Mouse (Mus musculus) CH12F3 (cell line): ENCODE results near the gene Ctnna2.

Experiments used
- in situ Hi-C: fragments of 300-500 bp; cut with MboI; formaldehyde crosslinking; loops from 2 replicates; pipeline ENCODE4 v1.14.3; 2020; ENCODE audit warnings: low sequenced_read_pairs

The Ctnna2 gene

DNA sequence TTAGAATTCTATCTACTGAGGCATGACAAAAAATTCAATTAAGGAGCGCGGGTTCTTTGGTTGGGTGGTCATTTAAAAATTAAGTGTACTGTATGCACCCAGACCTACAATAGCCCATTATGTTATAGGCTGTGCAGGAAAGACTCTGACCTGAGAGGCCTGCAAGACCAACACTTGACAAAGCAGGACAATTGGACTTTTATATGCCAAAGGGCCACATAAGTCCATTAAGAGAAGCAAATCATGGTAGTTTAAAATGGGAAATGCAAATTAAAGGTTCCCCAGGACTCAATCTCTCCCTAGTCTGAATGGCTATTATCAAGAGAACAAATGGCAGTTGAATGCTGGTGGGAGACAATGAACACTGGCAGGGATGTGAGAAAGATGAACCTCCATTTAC is 790.9 kb downstream of the Ctnna2 start:
- in situ Hi-C loops: no loop called here

DNA sequence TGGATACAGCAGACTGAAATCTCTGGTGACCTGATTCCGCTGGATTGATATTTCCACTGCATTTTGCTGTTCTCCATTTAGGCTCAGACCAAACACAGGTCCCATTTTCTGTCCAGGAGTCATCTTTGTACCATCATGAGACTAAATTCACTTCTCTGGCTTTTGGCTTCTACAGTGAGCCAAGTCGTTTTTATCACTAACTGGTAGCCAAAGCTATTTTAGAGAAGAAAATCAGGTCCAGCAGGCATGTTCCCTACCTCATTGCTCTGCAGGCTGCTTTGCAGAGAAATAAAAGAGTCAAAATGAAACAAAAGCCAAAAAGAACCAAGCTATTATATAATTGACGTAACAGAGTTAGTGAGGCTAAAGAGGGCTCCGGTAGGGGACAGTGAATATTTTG is 793.7 kb downstream of the Ctnna2 start:
- in situ Hi-C loops: no loop called here

DNA sequence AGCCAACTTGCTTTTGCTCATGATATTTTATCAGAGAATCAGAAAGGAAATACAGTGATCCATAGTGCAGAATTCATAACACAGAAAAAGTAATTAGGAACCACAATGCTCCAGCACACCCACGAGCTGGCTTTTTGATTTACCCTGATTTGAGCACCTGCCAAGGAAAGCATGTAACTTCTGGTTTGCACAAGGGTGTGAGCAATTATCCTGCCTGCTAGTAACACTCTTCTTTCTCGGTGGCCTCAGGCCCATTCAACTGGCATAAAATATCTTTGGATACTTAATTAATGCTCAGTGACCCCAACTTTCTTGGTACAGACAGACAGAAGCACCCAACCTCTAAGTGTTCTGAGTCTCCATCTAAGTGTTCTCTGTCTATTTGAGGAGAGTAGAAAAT is 794.6 kb downstream of the Ctnna2 start:
- in situ Hi-C loops: no loop called here

DNA sequence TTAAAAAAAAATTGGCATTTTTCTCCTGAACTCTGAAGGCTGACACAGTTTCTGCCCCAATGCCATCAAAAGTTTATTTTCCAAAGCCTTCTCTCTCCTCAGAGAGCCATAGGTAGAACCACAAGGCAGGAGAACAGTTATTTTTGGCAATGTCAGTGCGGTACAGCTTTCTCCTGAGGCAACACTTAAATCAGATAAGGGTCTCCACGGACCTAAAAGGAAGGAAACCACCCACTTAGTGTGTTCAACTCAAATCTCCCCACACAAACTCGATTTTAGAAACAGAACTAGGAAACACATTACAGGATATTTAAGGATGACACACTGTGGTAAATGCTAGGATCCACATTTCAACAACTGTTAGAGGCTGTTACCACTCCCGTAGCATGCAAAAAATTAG is 803.7 kb downstream of the Ctnna2 start:
- in situ Hi-C loops: no loop called here

DNA sequence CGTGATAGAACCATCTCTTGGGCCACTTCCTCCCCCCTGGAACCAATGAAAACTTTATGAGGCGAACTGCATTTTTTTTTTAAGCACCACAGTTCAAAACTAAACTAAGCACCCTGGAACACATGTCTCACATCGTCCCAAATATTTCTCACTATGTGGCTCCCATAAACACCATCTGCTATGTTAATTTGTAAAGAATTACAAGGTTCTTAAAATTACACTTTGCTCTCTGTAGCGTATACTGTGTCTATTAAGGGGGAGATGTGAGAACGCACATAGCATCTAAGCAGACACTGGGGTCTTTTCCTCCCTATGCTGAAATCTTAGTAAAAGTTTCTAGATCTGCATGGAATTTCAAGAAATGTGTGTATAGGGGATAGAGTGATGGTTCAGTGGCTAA is 822.5 kb downstream of the Ctnna2 start:
- in situ Hi-C loops: no loop called here

DNA sequence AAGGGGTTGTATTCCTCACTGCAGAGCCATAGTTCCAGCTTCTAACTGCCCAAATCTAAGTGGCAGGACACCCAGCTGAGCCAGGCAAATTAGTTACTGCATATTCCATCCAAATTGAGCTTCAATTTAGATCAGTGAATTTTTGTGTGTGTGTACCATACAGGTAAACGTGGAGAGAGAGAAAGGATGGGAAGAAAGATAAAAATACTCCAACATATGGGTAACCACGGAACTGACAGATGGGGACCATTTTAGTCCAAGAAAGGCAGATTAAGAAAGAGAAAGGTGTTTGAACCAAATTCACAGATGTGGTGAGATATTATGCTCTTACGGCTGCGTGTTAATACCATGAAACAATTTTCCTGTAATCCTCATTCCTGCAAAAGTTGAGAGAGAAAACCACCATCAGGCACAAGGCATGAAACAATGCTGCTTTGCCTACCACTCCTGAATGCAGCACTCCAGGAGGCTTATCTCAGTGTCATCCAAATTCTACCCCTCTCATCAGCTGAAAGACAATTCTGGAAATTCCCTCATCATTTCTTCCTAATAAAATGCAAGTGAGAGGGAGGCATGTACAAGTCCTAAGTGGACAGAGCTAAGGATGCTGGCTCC is 840.1 kb downstream of the Ctnna2 start:
- in situ Hi-C loops: no loop called here

DNA sequence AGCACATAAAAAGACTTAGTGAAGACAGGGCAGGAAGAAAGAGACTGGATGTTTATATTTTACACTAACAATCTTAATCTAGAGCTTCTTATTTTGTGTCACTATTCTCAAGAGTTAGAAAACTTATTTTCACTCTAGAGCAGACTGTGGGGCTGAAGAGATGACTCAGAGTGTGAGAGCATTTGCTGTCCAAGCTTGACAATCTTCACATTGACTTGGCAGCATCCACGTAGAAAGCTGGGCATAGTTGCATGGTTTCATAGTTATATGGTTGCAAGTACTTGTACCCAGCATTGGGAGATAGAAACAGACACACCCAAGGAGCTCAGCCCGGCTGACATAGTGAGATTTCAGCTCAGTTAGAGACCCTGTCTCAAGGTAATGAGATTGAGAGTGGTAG is 858.6 kb downstream of the Ctnna2 start:
- in situ Hi-C loops: no loop called here

DNA sequence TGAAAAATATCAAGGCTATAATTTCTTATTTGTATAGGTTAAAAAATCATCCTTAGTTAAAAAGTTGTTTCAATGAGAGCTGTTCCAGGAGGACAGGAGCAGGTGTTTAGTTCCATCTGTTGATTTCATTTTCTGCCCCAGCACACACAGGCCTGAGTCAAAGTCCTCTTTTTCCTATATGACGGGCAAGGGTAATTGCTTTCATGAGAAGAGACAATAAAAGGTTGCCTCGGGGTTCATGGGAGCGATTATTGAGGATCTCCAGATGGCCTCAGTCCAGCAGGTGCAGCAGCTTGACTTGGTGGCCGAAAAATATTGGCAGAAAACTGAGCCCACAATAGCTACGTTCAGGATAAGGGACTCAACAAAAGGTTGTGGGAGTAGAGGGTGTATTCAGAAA is 859.0 kb downstream of the Ctnna2 start:
- in situ Hi-C loops: no loop called here

DNA sequence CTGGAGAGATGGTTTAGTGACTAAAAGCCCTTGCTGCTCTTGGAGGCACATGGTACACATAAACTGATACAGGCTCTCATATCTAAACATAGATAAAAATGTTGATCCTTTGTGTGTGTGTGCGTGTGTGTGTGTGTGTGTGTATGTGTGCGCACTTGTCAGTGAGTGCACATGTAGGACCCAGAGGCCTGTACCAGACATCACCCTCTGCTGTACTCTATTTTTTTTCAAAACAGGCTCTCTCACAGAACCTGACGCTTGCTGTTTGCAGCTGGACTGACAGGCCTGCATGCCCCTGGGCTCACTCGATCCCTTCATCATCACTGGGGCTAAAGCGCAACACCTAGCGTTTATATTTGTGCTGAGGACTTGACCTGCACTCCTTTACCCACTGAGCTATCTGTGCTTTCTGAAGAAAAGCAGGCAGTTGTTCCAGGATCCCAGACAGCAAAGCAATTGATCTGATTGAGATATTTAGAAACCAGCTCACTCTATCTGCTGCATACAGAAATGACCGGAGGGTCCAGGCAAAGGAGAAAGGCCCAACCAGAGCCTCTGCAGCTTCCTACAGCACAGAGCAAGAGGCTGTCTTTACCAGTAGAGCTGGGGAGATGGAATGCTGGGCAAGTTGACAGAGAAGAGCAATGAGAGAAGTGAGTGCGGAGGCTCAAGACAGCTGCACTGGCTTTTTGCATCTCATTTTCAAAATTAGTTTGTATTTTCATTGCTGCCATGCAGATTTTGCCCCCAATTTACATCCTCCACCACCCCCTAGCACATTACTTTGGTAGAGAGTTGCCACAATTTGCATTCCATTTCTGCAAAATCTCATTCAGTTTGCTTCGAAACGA is 870.2 kb downstream of the Ctnna2 start:
- in situ Hi-C loops: no loop called here

DNA sequence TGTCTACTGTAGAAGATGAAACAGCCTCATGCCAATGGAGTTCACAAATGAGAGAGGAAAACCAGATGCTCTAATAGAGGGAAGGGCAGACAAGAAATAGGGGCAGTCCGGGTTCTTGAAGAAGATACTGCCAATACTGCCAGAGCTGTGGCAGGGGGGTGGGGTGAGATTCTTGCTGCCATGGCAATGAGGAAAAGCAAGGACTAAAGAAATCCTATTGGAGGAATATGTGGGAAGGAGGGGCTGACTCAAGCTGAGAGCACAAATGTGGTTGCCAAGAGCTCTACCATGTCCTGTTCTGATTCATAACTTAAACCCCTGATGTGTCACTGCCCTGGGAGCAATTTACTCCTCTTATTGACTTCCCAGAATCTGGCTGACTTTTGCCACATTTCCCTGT is 878.5 kb downstream of the Ctnna2 start:
- in situ Hi-C loops: no loop called here

DNA sequence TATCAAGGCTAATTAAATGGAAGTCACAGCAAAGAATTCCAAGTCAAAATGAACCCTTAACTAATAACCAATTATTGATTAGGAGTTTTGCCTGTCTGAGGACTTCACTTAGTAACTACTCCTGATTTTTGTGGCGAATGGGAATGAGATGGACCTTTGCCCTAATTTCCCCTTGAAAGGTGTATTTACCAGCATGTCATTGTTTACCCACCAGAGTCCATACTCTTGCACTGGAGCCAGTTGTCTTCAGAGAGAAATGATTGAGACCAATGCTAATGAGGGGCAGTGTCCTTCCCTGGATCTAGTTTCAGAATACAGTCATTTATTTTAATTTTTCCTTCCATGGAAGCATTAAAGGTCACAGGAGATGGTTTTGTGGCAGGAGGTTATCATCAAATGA is 881.0 kb downstream of the Ctnna2 start:
- in situ Hi-C loops: no loop called here

DNA sequence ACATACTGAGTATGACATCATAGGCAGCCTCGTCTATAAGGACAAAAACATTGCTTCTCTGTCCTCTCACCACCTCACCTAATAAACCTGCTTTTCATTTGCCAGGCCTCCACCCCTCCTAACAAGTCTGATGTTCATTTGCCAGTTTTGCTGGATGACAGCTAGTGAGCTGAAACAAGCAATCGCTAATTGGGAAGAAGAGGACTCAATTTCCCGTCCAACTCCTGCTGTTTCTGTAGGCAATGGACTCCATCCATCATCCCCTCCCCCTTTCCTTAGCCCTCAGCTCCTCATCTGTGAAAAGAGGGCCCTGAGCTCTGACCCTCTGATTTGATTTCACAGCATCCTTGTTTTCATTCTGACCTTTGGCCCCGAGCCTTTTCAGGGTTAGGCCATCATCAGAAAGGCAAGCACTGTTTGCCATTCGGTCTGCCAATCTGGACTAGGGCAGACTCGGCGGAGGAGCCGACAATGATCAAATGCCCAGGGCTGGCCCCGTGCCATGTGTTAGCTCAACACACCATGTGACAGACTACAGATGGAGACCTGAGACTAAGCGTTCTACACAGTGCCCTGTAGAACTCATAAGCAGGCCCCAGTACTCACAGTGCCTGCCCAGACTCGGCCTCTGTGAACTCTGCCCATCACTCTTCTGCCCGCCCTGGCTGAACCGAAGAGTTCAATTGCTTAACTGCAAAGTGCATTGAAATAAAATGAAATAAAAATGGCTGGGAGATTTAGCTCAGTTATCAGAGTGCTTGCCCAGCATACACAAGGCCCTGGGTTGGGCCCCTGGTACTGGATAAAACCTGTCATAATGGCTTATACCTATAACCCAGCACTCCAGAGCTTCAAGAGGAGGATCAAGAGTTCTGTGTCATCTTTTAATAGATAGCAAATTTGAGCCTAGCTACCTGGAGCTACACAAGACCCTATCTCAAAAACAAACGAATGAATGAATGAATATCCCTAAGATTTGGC is 903.8 kb downstream of the Ctnna2 start:
- in situ Hi-C loops: no loop called here

DNA sequence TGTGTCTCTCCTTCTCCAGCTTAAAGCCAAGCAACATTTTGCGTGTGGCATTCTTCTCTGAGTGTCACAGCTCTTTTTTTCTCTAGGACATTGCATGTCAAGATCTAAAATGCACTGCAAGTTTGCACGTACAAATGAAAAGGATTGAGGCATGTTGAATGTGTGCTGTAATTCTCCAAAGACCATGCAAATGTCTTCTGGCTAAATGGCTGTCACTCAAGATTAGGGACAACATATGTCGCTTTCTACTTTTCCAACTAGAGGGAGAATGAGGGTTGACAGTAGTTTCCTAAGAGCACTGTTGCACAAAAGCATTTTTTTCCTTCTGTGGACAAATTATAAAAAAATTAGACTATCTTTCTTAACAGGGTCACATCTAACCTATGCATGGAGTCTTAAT is 909.9 kb downstream of the Ctnna2 start:
- in situ Hi-C loops: no loop called here

DNA sequence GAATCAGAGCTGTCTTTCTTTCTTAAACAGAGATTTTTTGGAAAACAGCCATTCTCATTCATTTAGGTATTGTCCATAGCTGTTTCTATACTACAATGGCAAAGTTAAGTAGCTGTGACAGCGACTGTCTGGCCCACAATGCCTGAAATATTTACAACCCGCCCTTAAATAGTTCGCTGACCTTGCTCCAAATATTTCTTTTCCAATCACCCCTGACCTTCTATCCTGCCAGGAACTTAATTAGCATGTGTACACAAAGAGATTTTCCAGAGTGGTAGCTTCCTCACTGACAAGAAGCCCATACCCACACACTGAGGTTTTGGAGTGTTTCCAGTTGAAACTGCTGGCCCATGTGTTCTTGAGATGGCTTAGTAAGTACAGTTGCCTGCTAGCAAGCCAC is 928.8 kb downstream of the Ctnna2 start:
- in situ Hi-C loops: no loop called here

DNA sequence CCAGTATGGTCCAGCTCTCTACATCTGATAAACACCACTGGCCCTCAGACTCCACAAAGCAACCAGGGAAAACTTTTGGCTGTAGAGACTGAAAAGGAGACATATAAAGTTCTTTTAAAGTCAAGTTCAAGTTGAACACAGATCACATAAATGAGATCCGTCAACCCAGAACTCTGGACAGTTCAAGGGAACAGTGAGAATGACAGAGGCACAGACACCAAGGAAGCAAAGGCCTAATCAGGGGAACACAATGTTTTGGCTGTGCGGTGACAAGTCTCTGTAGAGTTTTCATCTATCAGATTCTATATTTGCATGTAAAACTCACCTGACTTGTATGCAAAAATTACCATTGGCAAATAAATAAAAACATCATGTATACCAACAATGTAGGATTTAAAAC is 929.3 kb downstream of the Ctnna2 start:
- in situ Hi-C loops: no loop called here

DNA sequence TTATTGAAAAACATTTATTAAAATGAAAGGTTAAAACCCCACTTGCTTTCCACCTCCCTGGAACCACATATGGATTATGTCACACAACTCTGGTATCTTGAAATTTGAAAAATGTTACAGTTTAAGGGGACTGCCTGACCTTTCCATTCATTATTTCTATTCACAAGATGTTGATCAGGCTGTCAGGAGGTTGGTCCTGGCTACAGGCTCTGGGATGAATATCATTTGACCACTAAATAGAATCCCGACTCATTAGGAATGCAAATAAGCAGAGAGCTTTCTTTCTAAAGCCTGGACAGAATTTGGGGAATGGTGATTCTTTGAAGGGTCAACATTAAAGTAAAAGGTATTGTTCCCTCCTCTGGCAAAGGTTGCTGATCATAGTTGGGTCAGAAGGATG is 931.9 kb downstream of the Ctnna2 start:
- in situ Hi-C loops: no loop called here

DNA sequence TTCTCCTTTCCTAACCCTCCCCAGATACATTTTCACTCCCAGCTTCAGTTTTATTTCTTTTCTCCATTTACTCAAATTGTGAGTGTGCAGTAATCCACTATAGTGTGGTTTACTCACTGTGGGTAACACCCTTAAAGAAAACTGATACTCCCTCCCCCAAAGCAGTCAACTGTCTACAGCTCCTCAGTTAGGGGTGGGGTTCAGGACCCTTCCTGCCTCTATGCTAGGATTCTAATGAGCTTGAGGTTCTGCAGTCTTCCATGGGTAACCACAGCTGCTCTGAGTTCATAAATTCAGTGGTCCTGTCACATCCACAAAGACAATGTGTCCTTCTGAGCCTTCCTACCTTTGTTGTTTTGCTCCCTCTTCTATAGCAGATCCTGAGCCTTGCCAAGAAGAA is 954.4 kb downstream of the Ctnna2 start:
- in situ Hi-C loops: no loop called here

DNA sequence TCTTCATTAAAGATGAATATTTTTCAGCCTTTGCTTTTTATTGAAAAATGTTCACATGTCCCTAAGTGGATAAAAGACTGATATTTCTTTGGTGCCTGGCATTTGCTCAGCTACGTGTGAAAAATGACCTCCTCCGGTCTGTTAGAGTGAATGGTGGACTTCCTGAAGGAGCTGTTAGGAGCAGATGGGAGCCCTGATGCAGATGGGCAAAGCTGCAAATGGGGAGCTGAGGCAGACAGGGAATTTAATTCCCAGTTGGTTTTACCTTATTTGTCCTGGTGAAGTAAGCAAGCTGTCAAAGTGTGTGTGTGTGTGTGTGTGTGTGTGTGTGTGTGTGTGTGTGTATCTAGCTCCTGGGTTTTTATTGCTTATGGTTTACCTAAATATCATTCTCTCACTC is 966.3 kb downstream of the Ctnna2 start:
- in situ Hi-C loops: no loop called here

DNA sequence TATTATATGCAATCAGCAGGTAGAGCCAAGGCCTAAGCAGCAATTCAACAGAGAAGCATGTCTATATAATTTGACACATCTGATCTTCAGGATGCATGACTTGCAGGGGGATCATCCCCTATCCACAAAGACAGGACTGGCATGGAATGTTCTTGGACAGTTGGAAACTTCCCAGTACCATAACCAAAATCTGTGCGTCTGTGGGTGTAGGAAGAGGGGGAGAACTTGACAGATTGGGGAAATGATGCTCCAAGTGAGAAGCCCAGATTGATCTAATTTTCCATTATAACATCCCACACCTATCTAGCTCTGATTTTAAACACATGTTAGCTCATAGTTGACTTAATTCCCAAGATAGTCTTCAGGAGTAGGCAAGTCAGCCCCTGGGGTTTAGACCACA is 968.5 kb downstream of the Ctnna2 start:
- in situ Hi-C loops: no loop called here

DNA sequence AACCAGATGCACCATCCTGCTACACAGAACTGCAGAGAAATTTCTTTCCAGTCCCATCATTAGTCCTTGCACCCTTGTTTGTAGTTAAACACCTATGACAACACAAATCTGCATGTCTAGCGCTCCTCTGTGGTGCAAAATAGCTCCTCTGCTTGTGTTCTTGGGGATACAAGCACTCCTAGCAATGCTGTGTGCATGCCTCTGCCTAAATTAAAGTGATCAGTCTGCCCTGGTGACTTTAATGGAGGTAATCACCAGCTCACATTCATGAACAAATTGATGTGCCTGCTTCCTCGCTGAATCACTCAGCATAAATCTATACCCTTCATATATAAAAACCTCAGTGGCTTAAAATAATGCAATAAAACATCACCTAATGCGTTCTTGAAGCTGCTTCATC is 987.4 kb downstream of the Ctnna2 start:
- in situ Hi-C loops: no loop called here

DNA sequence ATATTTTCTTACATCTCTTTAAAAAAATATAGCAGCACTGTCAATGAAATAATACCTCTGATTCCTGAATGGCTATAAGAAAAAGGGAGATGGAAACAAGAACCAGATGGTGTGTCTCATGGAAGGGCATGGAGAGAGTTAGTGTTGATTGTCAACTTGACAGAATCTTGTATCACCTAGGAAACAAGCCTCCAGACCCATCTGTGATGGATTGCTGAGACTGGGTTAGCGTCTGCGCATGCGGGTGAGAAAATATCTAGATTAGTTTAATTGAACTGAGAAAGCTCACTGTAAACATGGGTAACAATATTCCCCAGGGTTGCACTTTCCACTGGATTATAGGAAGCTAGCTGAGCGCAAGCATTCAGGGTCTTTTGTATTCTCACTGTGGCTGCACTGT is 994.7 kb downstream of the Ctnna2 start:
- in situ Hi-C loops: no loop called here

DNA sequence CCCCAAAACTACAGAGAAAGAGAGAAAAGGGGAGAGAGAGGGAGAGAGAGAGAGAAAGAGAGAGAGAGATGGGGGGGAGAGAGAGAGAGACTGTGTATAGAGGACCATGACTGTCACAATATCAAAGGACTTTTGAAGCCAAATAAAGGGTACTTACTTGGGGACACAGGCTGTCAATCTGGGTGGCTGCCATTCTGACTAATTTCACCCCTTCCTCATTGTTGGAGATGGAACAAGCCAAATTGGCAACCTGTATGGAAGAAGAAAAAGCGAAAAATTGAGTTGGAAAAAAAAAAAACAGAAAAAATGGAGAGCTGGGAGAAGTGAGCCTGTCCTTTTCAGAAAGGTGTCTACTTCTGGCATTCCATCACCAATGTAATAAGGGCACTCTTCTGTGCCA is 997.8 kb downstream of the Ctnna2 start:
- in situ Hi-C loops: no loop called here
